Mouse (Mus musculus) ES-E14 (cell line): ENCODE results near the gene Mtx1.
"Not testable (repeated sequence)": the region's sequence is repeated elsewhere in the genome, so short reads cannot be mapped to it uniquely, and the experiment has no call there.

Experiments
- CHD2 ChIP-seq: IDR thresholded peaks from 2 replicates; pipeline ENCODE4 v1.6.1; 2014; ENCODE audit warnings: mild to moderate bottlenecking, low read depth, low read length, inconsistent platforms
- MAFK ChIP-seq: IDR thresholded peaks from 2 replicates; pipeline ENCODE4 v1.6.1; 2014; ENCODE audit warnings: mild to moderate bottlenecking, low read depth, low read length, inconsistent platforms; ENCODE audit not compliant: insufficient read depth

GRCm38 (mm10) chr3:89216407-89216806, 10.5 kb downstream of the Mtx1 start:
- not testable (repeated sequence) for TF ChIP-seq CHD2, MAFK
